Mouse (Mus musculus): ENCODE data around the gene Htr7. TPM values are rescaled to one million over a fixed set of nuclear protein-coding genes. Genes with fewer than 3 reads are reported as not detected.

Htr7 gene
- polyA plus RNA-seq, 1 experiment from 2014 or later: not detected

DNA sequence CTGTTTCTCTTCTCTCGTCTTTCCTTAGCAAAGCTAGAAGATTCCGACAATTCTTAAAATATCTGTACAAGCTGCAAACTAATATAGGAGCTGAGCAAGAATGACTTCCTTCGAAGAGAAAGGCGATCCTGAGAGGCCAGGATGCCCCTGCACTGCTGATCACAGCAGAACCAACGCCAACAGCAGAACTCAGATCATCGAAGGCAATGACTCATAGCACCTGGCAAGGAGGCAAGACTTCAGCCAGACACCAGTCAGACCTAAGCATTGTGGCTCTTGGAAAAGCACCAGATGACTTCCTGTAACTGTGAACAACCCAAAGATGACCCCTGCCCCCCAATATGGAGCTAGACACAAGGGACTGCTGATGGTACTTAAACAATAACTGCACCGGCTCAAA is 11.3 kb downstream of the Htr7 start:
- Histone ChIP-seq H3K9ac (no peak overlapping the region), H3K4me2 (no peak overlapping the region), H3K4me3 (replicated peaks) (no peak overlapping the region), H3K4me1 (replicated peaks) (no peaks in the 10 kb centered on the region), H3K36me3 (no peaks in the 10 kb centered on the region), H3K27ac (no peak overlapping the region), H3K27me3 (no peaks in the 10 kb centered on the region), H3K9me3 (replicated peaks) (no peaks in the 10 kb centered on the region)
- no peak for ATAC-seq (ENCODE audit: low read depth)
- no peak for DNase-seq
- 67% methylated on average over 7 of the region's 7 CpGs for WGBS (ENCODE audit: insufficient replicate concordance)

GRCm38 (mm10) chr19:36014836-36015235 is 42.5 kb downstream of the Htr7 start:
- Histone ChIP-seq H3K9me3 (replicated peaks) (no peaks in the 10 kb centered on the region), H3K4me1 (replicated peaks) (no peaks in the 10 kb centered on the region)
- no peak for ATAC-seq (ENCODE audit: low read depth)

DNA sequence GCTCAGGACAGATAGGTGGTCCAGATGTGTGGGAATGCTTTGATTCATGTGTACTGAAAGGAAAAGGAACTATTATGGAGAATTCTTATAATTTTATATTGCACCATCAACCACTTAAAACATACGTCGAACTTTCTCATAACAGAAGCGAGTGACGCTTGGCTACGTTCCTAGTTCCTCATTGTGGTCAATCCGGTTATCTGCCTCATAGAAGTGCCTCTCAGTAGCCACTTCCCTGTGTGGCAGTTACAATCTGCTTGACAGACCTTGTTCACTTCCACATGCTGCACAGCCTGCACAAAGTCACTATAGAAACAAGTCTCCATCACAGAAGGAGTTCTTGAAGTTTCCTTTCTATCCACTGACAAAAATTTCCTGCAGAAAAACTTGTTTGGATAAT is 51.0 kb downstream of the Htr7 start:
- no peak overlapping the region for H3K27ac ChIP-seq
- WGBS (ENCODE audit: insufficient replicate concordance): 21% methylated on average over 6 of the region's 6 CpGs
- H3K9me3 ChIP-seq (replicated peaks): no peaks in the 10 kb centered on the region
- no peaks in the 10 kb centered on the region for H3K27me3 ChIP-seq
- DNase-seq (peak; percentile 1), ATAC-seq (ENCODE audit: low read depth) (peak; percentile 29; the same call in 1 of the 2 replicates)
- H3K4me3 ChIP-seq (replicated peaks): no peak overlapping the region
- H3K4me2 ChIP-seq: no peak overlapping the region
- no peaks in the 10 kb centered on the region for H3K36me3 ChIP-seq
- no peak overlapping the region for H3K9ac ChIP-seq
- no peaks in the 10 kb centered on the region for H3K4me1 ChIP-seq (replicated peaks)

More at GRCm38 (mm10) chr19:36014836-36015235, 42.5 kb downstream of the Htr7 start:
- DNase-seq: no peak
- no peaks in the 10 kb centered on the region for H3K36me3 ChIP-seq
- H3K27ac ChIP-seq: no peak overlapping the region
- WGBS (ENCODE audit: insufficient replicate concordance): 21% methylated on average over 3 of the region's 3 CpGs
- no peak overlapping the region for H3K4me2 ChIP-seq
- no peak overlapping the region for H3K4me3 ChIP-seq (replicated peaks)
- H3K9ac ChIP-seq: no peak overlapping the region
- no peaks in the 10 kb centered on the region for H3K27me3 ChIP-seq

DNA sequence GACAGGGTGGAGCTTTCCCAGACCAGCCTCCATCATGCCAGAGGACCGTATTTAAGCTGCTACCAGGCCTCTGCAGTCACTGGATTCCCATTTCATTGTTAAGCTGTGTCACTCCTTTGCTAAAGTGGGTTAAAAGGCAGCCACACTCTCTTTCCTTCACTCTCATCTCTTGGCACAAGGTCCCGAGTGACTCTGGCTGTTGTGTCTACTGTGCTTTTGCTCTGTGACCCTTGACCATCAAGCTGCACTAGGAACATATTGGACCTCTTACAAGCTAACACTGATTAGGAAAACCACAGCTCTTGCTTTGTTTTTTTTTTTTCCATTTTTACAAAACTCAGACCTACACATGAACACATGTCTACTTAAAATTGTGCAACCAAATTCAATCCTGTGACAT is 52.3 kb downstream of the Htr7 start:
- Histone ChIP-seq H3K27ac (no peak overlapping the region), H3K9me3 (replicated peaks) (no peaks in the 10 kb centered on the region), H3K4me2 (no peak overlapping the region), H3K36me3 (no peaks in the 10 kb centered on the region), H3K9ac (no peak overlapping the region), H3K4me1 (replicated peaks) (no peaks in the 10 kb centered on the region), H3K27me3 (no peaks in the 10 kb centered on the region), H3K4me3 (replicated peaks) (no peak overlapping the region)
- ATAC-seq (ENCODE audit: low read depth): no peak
- 61% methylated on average over 2 of the region's 2 CpGs for WGBS (ENCODE audit: insufficient replicate concordance)
- no peak for DNase-seq

DNA sequence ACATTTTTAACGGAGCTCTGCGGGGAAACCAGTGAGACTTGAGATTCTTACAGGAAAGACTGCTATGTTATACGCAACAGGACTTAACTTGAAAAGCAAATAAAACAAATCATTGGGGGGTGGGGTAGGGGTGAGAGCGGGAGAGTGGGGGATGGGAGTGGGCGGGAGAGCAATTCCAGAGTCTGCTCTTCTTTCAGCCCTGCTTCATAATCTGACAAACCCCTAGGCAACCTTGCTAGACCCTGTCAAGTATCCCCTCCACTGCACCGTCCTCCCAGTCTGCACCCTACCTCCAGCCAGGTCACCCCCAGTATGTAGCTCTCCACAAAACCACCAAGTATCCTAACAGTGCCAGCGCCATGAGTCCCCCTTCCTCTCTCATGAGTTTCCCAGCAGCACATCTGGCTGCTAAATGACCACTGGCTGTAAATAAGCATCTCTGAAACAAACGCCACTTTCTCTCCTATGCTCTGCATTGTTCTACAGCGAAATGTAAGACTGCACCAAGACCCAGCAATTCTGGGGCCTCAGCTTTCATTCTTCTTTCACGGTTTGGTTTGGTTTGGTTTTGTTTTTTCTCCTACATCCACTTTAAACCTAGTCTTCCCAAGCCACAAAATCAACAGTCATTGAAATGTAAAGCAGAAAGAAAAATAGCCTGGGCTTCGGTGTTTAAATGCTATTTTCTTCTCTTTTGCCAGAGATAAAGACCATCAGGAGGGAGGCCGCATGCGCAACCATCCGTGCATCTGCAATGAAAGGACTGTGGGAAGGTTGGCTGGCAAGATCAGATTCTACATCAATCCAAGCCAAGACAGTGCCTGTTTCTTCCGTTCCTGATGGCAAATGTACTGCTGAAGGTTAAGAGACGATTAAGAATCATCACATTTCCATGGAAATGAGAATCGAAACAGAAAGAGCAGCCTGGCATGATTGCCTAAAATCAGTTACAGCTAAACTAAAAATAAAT is 54.5 kb downstream of the Htr7 start:
- DNase-seq (no peak), ATAC-seq (ENCODE audit: low read depth) (no peak)
- Histone ChIP-seq H3K9ac (no peak overlapping the region), H3K27ac (no peak overlapping the region), H3K9me3 (replicated peaks) (no peaks in the 10 kb centered on the region), H3K36me3 (no peaks in the 10 kb centered on the region), H3K4me1 (replicated peaks) (no peaks in the 10 kb centered on the region), H3K27me3 (no peaks in the 10 kb centered on the region), H3K4me2 (no peak overlapping the region), H3K4me3 (replicated peaks) (no peak overlapping the region)
- WGBS (ENCODE audit: insufficient replicate concordance): 61% methylated on average over 17 of the region's 17 CpGs

DNA sequence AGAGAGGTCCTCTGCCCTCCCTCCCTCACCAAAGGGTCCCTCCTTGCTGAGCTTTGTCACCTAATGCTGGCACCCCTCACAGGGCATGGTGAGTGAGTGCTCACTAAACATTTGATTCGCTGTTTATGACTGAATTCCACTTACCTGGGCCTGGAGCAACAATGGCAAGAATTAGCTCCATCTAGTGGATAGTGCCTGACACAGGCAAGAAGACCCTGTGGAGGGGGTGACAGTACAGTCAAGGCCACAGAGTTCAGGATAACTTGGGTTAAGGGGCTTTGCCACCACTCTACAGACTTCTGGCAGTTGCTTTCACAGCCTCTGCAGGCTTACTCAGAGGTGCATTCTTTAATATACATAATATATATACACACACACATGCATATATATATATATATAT is 55.8 kb downstream of the Htr7 start:
- no peak overlapping the region for H3K9ac ChIP-seq
- ATAC-seq (ENCODE audit: low read depth): no peak
- no peak overlapping the region for H3K4me3 ChIP-seq (replicated peaks)
- H3K36me3 ChIP-seq: no peaks in the 10 kb centered on the region
- no peaks in the 10 kb centered on the region for H3K27me3 ChIP-seq
- no peaks in the 10 kb centered on the region for H3K4me1 ChIP-seq (replicated peaks)
- WGBS (ENCODE audit: insufficient replicate concordance): 42% methylated on average over 1 of the region's 1 CpGs
- no peak overlapping the region for H3K27ac ChIP-seq
- no peaks in the 10 kb centered on the region for H3K9me3 ChIP-seq (replicated peaks)
- no peak for DNase-seq
- H3K4me2 ChIP-seq: no peak overlapping the region

- no peak overlapping the region for H3K4me2 ChIP-seq
- no peak overlapping the region for H3K9ac ChIP-seq
- H3K4me1 ChIP-seq (replicated peaks): no peaks in the 10 kb centered on the region
- WGBS (ENCODE audit: insufficient replicate concordance): 70% methylated on average over 6 of the region's 6 CpGs
- H3K36me3 ChIP-seq: no peaks in the 10 kb centered on the region
- no peak for ATAC-seq (ENCODE audit: low read depth)
- no peaks in the 10 kb centered on the region for H3K9me3 ChIP-seq (replicated peaks)
- H3K4me3 ChIP-seq (replicated peaks): no peak overlapping the region
- DNase-seq: no peak
- H3K27me3 ChIP-seq: no peaks in the 10 kb centered on the region
- no peak overlapping the region for H3K27ac ChIP-seq
These were observed 56.4 kb downstream of the Htr7 start for GRCm38 (mm10) chr19:36000955-36001354.

GRCm38 (mm10) chr19:35997384-35997783 is 59.9 kb downstream of the Htr7 start:
- no peak for DNase-seq
- no peaks in the 10 kb centered on the region for H3K27me3 ChIP-seq
- no peaks in the 10 kb centered on the region for H3K36me3 ChIP-seq
- H3K9ac ChIP-seq: no peak overlapping the region
- 43% methylated on average over 3 of the region's 3 CpGs for whole genome bisulfite sequencing (ENCODE audit: insufficient replicate concordance)
- no peak overlapping the region for H3K27ac ChIP-seq
- no peaks in the 10 kb centered on the region for H3K9me3 ChIP-seq (replicated peaks)
- no peak overlapping the region for H3K4me3 ChIP-seq (replicated peaks)
- no peak for ATAC-seq (ENCODE audit: low read depth)
- no peak overlapping the region for H3K4me2 ChIP-seq
- H3K4me1 ChIP-seq (replicated peaks): no peaks in the 10 kb centered on the region

DNA sequence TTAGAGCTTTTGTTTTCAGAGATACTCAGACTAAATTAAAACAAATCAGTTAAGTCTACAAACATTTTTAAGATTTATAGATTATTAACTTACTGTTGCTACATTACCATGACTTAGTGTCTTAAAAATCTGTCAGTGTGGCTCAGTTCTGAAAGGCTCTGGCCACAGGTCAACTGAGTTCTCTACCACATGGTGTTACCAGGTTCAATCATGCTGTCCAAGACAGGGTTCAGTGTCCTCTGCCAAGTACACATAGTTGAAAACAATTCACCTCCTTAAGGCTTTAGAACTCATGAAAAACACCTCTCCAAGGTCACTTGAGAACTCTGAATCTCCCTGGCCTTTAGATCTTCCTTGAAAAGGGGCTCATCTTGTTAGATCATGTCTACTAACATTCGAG is 69.8 kb downstream of the Htr7 start:
- no peak for ATAC-seq (ENCODE audit: low read depth)
- H3K27ac ChIP-seq: no peak overlapping the region
- no peak overlapping the region for H3K4me2 ChIP-seq
- DNase-seq: no peak
- H3K4me1 ChIP-seq (replicated peaks): no peaks in the 10 kb centered on the region
- no peak overlapping the region for H3K9ac ChIP-seq
- H3K4me3 ChIP-seq (replicated peaks): no peak overlapping the region
- H3K36me3 ChIP-seq: no peaks in the 10 kb centered on the region
- no peaks in the 10 kb centered on the region for H3K27me3 ChIP-seq
- WGBS (ENCODE audit: insufficient replicate concordance): 39% methylated on average over 1 of the region's 1 CpGs
- H3K9me3 ChIP-seq (replicated peaks): no peaks in the 10 kb centered on the region

DNA sequence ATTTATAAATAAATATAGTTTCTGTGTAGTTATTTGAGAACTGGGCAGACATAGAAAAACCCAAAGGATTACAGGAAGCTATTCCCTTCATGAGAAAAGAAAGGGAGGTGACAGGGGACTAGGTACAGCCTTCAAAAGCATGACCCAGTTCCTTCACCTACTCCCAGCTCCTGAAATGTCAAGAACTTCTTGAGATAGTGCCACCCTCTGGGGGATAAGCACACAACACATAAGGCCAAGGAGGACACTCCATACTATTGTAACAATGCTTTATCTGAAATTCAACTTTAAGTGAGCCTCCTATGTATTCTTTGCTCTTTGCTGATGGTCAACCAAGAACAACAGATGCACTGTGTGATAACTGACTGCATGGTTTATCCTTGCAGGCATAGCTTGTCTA is 82.6 kb downstream of the Htr7 start:
- DNase-seq (no peak), ATAC-seq (ENCODE audit: low read depth) (no peak)
- Histone ChIP-seq H3K4me1 (replicated peaks) (no peaks in the 10 kb centered on the region), H3K4me2 (no peak overlapping the region), H3K27me3 (no peaks in the 10 kb centered on the region), H3K9me3 (replicated peaks) (no peaks in the 10 kb centered on the region), H3K4me3 (replicated peaks) (no peak overlapping the region), H3K9ac (no peak overlapping the region), H3K36me3 (no peaks in the 10 kb centered on the region), H3K27ac (no peak overlapping the region)

DNA sequence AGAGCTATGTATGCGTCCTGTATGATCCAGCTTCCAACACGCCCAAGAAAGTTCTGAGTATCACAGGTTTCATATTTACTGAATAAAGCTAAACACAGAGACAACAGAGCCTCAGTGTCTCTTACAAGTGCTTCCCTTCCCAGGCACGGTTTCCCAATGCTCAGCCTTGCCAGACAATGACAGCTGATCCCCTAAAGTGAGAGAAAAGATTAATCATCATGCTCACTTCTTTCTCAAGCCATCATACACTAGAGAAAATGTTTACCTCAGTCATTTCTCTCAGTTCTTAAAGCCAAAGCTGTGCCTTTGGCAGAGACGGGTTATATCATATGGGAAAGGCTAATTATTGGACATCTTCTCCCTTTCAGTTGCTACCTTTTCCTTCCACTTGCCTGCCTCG is 99.7 kb downstream of the Htr7 start:
- no peaks in the 10 kb centered on the region for H3K4me1 ChIP-seq (replicated peaks)
- H3K9me3 ChIP-seq (replicated peaks): no peaks in the 10 kb centered on the region
- 51% methylated on average over 5 of the region's 5 CpGs for WGBS (ENCODE audit: insufficient replicate concordance)
- no peak overlapping the region for H3K9ac ChIP-seq
- no peaks in the 10 kb centered on the region for H3K36me3 ChIP-seq
- no peak overlapping the region for H3K4me3 ChIP-seq (replicated peaks)
- H3K27ac ChIP-seq: no peak overlapping the region
- no peak overlapping the region for H3K4me2 ChIP-seq
- no peak for DNase-seq
- no peaks in the 10 kb centered on the region for H3K27me3 ChIP-seq
- no peak for ATAC-seq (ENCODE audit: low read depth)

- WGBS (ENCODE audit: insufficient replicate concordance): 76% methylated on average over 13 of the region's 13 CpGs
- Histone ChIP-seq H3K4me3 (replicated peaks) (no peak overlapping the region), H3K9me3 (replicated peaks) (no peaks in the 10 kb centered on the region), H3K27me3 (no peaks in the 10 kb centered on the region), H3K4me1 (replicated peaks) (no peaks in the 10 kb centered on the region), H3K9ac (no peak overlapping the region), H3K4me2 (no peak overlapping the region), H3K36me3 (no peaks in the 10 kb centered on the region), H3K27ac (no peak overlapping the region)
- DNase-seq: no peak
- no peak for ATAC-seq (ENCODE audit: low read depth)
These were observed 101.6 kb downstream of the Htr7 start for GRCm38 (mm10) chr19:35955698-35956097.

Data from liver, embryonic 13.5 days (tissue).